Mouse (Mus musculus) lung, postnatal 0 days (tissue): ENCODE measurements around the gene Inhbc.

Experiments
- CTCF ChIP-seq: IDR thresholded peaks from 2 replicates; pipeline ENCODE4 v1.5.1; 2016; ENCODE audit warnings: antibody characterized with exemption, mild to moderate bottlenecking
- EP300 ChIP-seq: IDR thresholded peaks from 2 replicates; pipeline ENCODE4 v1.6.1; 2016; ENCODE audit warnings: antibody characterized with exemption, mild to moderate bottlenecking, control low read depth

GRCm38 (mm10) chr10:127310523-127311475 is 59.4 kb downstream of the Inhbc start:
- no peak for TF ChIP-seq CTCF
- no peak for TF ChIP-seq EP300
